Mouse (Mus musculus) kidney, postnatal 25 days (tissue): ENCODE data around the gene Cd247.

Experiments used
- DNase-seq, 2 experiments: peaks; one replicate each; pipeline ENCODE4 v3.0.0; 2021; ENCODE audit warnings: mixed read lengths in 2 of 2

Gene Cd247

DNA sequence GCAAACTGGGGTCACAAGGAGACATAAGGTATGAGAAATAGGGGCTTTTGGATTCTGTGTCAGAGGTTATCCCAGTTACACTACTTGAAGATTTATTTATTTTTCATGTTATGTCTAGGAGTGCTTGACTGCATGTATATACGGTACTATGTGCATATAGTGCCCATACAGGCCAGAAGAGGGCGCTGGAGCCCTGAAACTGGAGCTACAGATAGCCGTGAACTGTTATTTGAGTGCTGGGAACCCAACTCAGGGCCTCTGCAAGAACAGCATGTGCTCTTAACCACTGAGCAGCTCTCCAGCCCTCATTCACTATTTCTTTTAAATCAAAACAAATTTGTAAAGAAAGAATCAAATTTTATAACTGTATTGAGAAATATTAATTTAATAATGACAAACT lies 132.5 kb downstream of the Cd247 start:
- no peak for DNase-seq

- no peak for DNase-seq
Observed at GRCm38 (mm10) chr1:165922488-165922887, 134.0 kb downstream of the Cd247 start.

DNA sequence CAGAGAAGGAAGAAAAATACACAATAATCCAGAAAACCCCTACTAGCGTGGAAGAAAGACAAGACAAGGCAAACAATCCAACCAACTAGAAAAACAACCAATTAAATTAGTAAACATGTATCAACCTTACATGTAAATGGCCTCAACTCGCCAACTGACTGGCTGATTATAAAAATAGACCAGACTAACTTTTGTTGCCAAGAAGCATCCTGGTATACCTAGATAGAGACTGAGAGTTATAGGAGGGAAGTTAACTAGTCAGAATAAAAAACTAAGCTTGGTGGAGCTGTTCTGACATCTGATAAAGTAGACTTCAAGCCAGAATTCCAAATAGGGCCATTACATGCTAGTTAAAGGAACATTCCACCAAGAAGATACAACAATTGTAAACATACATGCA lies 136.7 kb downstream of the Cd247 start:
- DNase-seq, result no peak
